Mouse (Mus musculus): ENCODE data around the gene Egfl7.

The Egfl7 gene

DNA sequence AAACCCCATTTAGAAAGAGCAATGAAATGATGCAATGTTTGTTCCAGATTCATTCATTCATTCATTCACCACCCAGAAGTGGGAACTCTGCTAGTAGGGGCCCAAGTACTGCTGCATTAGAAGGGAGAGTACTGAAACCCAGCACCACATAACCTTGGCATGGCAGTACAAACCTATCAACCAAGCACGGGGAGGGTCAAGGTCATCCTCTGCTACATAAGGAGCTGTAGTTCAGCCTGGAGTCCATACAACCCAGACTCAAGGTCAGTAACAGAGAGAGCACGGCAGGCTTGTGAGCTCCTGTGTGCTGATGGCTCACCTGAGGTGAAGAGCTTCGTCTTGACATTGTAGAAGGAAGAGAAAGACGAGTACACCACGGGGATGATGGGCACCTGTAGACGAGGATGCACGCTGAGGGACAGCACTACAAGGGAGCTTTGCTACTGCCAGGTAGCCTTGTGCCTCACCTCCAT, 14.7 kb downstream of the Egfl7 start:
- no peak for DNase-seq

DNA sequence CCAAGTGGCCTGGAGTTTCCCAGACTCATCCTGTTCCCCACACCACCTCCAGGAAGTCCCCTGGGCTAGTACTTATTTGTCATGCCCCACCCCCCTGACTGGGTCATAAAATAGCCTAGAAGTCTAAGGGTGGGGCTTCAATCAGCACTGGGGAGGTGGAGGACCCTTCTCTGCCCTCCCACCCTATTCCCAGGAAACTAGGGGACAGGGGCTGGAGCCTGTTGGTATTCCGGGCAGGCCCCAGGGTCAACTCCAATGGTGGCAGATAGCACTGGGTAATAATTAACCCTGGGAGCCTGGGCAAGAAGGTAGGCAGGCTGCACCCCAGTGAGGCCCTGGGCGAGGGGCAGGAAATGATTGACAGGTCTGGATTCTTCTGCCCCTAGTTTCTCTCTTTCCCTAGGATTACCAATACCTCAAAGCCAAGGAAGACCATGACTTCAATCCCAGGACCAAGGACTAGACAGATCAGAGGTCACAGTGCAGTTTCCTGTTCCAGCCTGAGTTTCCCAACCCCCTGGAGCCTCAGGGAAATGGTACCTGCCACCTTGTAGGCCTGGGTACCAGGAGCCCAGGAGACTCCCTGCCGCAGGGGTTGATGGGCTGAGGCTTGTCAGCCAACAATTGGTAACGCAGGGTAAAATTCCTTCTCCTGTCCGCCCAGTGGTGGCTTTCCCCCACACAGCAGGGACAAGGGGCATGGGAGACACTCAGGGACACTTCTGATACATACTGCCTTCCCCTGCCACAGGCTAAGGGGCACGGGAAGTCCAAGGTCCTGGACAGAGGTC, 15.3 kb downstream of the Egfl7 start:
- no peak for DNase-seq

DNA sequence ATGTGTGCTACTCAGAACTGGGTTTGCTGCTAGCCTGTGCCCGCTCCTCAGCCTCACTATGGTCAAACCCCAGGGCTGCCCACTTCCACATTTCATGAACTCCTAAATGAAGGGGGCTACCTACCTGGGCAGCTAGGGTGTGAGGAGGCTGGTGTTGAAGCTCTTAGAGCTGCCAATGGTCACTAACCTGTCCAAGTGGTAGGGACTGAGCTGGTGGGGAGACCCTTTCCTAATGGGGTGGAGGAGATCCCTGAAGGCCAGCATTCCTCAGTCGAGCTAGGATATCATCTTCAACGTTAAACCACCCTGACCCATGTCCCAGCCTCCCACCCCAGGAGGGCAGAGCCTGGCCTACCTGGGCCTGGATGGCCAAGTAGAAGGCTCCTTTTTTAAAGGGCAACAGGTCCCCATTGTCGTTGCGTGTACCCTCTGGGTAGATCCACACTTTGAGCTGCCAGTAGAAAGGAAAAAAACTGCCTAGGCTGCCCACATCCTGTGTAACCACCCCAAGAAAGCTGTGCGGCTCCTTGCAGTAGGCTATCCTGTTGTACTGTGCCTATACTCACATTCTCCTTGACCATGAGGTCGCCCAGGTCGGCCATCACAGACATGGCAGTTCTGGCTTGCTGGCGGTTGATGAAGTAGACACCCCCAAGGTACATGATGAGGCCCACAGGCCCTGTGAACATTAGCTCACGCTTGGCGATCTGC, 16.1 kb downstream of the Egfl7 start:
- DNase-seq = no peak

DNA sequence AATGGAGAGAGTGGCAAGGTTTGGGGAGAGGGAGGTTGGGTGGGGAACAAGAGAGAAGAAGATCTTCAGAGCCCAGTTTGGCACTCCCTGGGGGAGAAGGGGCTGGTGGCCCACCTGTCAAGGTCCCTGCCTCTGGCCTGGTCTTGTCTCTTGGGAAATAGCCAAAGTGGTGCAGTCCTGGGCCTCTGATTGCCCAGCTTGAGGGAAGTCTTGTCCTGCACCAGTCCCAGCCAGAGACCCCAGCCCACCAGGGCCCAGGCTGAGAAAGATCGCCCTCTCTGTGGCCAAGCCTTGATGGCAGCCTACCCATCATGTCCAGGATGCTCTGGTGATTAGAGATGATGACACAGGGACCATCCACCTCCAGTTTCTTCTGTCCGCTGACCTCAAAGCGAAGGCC, 17.1 kb downstream of the Egfl7 start:
- DNase-seq = no peak

DNA sequence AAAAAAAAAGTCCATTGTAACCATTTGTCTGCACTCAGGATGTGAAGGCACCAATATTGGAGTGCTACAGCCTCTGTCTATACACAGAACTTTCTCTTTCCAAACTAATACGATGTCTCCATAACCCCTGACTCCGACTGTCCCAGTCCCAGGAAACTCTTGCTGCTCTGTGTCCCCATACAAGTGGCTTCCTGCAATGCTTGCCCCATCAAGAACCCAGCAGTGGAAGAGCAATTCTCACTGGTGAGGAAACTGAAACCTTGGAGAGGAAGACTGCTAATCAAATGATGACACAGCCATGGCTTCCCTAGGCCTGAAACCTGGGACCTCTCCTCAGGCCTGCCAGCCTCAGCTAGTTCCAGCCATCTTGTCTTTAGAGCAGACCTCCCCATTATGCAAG, 18.0 kb downstream of the Egfl7 start:
- no peak for DNase-seq

DNA sequence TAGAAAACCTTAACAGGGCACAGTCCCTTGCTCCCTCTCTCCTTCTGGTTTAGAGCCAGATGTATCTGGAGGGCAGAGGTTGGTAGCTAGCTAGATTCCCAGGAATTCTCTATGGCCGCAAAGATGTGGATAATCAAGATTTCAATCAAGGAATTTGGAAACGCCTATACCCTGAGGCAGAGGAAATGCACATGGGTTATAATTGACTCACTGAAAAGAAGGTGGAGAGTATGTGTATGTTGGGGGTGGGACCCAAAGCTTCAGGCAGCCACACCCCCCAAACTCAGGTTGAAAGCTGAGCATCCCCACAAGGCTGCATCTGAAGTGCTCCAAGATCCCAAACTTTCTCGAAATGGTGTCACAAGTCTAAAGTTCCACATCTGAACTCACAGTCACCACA, 18.6 kb downstream of the Egfl7 start:
- DNase-seq = no peak

DNA sequence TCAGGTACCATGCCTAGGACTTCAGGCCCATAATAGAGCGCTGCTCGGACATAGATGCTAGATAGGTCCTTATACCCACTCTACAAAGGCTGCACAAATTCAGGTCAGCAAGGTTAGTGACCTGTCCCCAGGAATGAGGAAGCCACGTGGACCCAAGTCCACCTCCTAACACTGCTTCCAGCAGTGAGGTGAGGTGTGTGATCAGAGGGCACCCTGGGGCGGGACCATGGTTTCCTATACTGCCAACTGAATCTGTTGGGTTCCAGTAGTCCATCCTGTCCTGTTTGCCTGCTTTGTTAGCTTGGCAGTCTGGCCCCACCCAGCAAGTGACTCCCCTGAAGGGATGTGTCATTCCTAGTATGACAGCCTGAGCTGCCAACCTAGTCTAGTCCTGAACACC, 20.2 kb downstream of the Egfl7 start:
- DNase-seq = no peak

DNA sequence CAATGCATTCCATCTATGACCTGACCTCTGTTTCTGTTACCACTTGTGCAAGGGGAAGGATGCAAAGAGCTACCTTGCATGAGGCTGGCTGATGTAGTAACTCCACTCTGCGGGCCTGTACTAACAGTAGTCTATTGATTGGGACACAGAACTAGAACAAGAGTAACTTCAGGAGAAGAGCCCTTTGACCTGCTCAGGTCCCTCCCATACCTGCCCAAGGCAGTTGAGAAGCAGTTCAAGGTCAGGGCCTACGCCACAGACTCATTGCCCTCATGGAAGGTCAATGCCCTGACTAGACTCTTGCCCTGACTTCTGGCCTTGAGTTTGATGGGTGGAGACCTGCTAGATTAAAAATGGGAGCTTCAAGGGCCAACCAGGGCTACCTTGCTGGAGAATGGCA, 20.9 kb downstream of the Egfl7 start:
- no peak for DNase-seq

DNA sequence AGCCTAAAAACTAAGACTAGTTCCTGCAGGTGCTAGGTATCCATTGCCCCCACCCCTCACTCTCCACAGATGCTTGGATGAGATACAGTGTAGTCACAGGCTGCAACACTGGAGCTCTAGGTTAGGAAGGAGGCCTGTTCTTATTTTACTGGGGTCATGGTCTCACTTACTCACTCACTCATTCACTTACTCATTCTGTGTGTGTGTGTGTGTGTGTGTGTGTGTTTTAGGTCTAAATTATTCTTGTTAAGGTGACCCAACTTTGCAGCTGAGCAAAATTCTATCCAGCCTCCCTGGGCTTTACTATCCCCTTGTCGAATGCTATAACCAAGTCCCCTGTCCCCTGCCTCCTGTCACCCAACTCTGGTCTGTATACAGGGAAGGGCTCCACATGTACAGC, 21.8 kb downstream of the Egfl7 start:
- no peak for DNase-seq

DNA sequence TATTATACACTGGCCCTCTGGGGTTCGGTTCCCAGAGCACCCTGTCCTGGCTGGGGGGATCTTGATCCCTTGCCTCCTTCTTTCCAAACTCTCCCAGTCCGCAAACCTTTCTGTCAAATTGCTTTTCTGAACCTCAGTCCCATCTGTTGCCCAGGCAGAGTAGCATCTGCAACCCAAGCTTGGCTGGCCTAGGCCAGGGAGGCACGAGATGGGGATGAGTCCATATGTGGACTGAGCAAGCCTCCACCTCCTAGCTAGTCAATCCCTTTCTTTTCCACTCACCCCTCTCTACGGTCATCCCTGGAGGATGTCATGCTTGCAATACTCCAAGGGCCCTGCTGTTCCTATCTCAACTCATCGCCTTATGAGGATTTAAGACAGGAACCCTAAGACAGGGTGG, 22.8 kb downstream of the Egfl7 start:
- no peak for DNase-seq

DNA sequence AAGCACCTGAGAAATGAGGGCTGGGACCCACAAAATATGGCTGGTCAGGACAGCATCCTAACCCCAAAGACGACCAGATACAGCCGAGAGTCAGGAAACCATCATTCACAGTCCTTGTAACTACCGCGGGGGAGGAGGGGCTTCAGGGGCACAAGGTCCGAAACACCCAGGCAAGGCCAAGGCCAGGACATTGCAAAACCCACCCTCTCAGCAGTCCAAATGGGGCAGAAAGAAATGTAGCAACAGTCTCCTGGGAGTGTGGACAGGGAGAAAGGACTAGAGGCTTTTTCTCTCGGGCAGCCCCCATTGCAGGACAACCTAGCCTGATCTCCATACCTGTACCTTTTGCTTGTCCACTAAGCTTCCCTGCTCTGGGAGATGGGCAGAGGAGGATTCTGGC, 23.3 kb downstream of the Egfl7 start:
- DNase-seq = no peak

DNA sequence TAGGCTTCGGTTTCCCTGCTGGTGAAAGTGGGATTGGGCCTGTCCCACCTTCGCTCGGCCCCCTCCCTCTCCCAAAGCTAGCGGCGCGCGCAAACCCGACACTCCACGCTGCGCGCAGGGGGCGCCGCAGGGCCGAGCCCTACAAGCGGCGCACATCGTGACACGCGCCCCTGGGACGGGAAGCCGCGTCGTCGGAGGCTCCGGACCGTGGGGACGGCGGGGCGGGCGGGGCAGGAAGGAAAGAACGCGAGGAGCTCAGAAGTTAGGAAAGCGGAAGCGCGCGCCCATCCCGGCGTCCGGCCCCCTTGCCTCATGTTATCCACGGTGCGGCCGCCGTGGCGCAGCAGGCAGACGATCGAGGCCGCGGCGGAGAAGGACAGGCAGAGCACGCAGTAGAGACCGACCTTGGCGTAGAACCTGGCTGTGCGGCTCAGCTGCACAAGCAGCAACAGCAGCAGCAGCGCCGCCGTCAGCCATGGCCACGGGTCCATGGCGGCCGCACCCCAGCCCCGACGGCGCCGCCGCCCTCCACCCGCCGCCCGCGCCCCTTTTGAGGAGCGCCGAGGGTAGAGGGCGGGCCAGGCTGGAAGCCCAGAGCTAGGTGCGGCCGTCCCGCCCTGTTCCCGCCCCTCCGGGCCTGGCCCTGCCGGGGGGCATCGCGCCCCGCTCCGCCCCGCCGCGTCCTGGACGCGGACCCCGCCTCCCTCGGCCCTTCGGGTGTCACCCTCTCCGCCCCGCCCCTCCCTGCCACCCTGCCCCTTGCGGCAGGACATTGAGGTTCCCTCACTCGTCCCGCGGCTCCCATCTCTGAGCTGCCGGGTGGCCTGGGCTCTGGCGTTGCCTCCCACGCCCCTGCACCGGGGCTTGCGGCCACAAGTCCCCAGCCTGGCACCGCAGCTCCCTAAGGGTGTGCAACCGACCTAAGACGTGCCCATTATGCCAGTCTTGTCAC, 24.2 kb downstream of the Egfl7 start, which contains the start of gene Agpat2:
Agpat2 (minus strand) TSS at position 698 of the 952 bp plus-strand sequence.
- peak; percentile 85 for DNase-seq

DNA sequence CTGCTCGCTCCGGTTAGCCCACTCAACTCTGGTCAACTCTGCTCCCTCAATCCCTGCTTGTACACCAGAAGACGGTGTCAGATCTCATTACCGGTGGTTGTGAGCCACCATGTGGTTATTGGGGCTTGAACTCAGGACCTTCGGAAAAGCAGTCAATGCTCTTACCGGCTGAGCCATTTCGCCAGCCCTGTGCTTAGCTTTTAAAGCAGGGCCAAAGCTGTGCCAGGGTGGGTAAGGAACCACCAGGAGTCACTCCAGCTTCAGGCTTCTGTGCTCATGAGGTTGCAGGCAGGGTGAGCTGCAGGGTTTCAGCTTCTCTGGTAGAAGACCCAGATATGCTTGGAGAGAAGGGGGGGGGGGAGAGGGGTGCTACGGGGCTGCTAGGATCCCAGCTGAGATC, 25.5 kb downstream of the Egfl7 start:
- DNase-seq = no peak

DNA sequence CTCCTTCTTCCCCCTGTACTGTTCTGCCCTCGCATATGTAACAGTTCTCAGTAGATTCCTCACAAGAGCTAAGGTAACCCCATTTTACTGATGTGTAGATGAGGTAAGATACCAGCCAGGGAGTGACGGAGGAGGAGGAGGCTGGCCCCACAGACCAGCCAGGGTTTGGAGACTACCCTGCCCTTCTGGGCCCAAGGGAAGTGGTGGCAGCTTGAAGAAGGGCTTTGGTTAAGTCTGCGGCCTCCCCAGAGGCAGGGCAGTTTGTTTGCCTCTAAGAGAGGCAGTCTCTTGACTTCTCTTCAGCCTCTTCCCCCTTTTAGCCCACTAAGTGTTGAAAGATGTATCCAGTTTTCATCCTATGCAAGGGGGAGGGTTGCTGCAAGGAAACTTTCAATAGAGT, 26.8 kb downstream of the Egfl7 start:
- no peak for DNase-seq

DNA sequence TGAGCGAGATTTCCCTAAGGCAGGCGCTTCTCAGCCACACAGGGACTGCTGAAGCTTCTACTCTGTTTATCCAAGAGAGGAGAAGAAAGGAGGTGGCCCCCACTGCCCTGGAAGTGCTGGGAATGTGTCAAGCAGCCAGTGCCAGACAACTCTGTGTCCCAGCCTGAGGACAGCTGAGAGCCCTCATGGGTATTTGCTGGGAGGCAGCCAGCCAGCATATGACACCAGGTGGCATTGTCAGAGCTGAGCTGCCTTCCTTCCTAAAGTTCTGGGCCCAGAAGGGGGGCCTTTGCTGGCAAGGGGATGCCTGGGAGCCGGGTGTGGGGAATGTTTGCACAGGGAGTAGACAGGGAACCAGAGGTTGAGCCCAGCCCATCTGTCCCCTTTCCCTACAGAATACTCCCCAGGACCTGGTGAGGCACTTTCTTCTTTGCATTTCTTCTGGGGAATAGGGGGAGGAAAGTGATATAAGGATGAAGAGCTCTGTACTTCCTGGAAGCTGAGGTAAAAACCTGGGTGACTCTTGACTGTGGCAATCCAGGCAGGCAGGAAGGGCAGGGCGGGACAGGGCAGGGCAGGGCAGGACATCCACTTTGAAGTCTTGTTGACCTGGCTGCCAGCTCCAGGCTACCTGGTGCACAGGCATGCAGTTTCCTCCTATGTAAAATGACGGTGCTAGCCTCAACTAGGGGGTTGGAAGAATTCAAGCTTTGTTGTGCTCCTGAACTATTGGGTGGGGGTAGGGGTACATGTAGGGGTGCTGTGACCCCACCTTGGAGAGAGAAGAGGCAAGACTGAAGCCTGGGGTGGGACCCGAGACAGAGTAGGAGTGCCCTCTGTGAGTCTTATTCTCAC, 27.5 kb downstream of the Egfl7 start:
- peak; percentile 32 for DNase-seq

DNA sequence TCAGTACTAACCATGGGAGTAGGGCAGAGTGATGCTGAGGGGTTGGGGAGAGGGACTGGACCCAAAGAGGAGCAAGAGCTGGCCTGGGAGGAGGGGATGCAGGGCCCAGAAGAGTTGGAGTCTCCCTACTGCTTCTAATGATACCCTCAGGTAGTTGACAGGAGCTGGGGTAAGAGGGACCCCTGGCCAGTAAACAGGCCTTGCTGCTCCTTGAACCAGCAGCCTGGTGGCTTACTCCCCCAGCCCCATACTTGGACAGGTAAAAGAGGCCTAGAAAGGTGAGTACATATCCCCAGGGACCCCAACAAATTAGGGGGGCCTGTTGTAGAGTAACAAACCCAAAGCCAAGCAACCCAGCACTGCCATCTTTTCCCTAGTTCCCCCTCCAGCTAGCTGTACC, 29.0 kb downstream of the Egfl7 start:
- DNase-seq = no peak

DNA sequence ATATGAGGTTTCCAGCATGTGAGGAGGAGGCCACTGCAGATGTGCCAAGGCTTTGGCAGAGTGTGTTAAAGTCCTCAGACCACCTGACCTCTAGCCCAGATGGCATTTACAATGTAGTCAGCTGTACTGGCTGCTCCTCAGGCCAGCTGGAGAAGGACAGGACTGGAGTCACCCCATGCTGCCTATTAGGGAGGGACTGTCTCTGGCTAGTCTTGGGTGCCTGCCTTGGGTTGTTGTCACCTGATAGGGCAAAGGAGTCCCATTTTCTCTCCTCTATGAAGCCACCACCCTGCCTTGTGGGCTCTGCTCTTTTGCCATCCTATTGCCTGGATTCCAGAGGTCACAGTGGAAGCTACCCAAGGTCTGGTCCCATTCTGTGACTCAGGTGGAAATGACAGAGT, 29.4 kb downstream of the Egfl7 start:
- no peak for DNase-seq

DNA sequence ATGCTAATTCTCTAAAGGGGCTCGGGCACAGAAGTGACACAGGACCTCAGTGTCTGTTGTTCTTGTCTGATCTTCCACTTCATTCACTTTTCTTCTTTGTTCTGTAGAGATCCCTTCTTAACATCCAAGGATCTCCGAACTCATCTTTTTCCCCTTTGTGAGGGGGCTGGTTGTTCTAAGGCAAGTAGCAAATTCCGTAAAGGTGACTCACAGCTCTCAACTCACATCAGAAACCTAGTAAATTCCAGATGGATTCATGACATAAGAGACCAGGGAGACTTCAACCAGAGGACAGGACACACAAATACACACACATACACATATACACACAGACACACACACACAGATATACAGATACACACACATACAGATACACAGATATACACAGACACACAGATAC, 30.7 kb downstream of the Egfl7 start:
- no peak for DNase-seq

DNA sequence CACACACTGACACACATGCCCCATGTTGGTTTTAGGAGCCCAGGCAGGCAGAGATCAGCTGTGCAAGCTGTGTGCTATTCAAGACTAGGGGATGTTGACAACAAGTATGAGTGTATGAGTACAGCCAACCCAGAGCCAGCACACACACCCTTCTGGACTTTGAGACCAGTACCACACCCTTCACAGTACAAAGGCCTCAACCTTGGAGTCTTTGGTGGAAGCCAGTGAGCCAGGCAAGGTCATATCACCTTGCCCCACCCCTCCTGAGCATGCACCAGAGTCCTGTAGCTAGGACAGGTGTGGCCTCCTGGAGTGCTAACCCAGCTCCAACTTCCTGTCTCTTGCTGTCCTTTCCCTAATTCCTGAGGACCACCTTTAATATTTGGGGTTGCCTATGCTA, 31.2 kb downstream of the Egfl7 start:
- DNase-seq = no peak

DNA sequence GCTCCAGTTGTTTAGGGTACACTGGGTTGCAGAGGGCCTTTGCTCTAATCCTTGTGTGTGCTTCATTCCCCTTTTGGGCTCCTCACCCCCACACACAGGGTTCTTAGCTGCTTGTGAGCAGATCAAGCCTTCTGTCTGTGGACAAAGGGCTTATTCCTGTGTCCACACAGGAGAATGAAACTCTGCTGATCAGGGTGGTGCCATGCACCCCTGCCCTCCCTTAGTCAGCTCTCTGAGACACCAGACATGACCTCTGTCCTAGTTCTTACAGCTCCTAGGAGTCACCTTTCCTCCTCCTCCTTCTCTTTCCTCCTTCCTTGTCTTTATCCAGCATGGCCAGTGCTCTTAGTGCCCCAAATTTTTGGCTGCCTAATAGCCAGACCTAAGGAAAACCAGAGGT, 32.1 kb downstream of the Egfl7 start:
- DNase-seq = no peak

DNA sequence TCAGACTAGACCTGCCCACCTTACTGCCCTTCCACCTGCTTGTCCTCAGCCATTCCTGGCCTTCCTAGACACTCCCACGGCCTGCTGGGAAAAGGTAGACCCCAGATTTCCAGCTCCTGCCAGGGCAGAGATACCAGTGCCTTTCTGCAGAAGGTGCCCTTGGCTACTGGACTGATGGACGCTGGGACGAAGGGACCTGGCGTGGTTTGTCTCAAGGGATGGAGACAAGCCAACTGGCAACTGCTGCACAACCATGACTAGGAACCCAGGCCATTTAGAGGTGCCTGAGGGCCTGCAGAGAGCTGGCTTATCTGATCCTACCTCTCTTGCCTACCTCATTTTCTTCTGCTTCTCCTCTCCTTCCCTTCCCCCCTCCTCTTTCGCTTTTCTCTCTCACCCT, 35.1 kb downstream of the Egfl7 start:
- no peak for DNase-seq

DNA sequence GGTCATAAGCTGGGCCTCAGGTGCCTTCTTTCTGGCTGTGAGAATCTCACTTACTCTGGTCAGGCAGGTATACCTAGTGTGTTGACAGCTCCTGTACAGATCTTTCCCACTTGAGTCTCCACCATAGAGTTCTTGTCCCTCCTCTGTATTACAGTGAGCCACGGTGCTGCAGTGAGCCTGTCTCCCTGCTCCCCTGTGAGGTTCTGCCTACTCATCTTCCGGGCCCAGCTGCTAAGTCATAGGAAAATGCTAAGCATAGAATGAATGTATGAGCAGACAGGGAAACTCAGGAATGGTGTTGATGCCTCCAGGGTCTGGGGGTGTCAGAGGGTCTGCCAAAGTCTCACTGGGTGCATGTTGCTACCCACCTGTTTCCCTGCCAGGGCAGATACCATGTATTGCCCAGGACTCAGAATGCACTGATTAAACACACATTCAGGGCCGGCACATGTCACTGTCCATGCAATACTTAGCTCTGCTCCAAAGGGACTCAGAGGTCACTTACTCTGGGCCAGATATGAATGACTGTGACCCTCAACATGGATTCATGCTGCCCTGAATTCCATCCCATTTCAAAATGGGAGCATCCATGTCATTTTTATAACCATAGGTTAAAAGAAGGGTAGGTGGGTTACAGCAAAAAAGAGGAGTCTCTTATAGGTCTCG, 35.8 kb downstream of the Egfl7 start:
- DNase-seq = no peak
